Mouse (Mus musculus) lung, embryonic 16.5 days (tissue): ENCODE data around the gene Ybx1. TPM values are rescaled to one million over a fixed set of nuclear protein-coding genes. Genes with fewer than 3 reads are reported as not detected.
A peak's percentile ranks its signal among the peaks of the same experiment; 100 is the strongest.

ENCODE experiments used
- ATAC-seq: fragments of 200-750 bp; cut with Nextera tagmentation; 2 replicates; pipeline ENCODE4 v1.8.0; 2017; ENCODE audit warnings: low read depth, mild to moderate bottlenecking, moderate library complexity
- H3K27ac ChIP-seq: fragments of 300-500 bp; sonication (generic); 2 replicates; pipeline ENCODE4 v1.5.1; 2014; ENCODE audit warnings: mild to moderate bottlenecking, control low read depth, low read length
- H3K27me3 ChIP-seq: fragments of 300-500 bp; sonication (generic); 2 replicates; pipeline ENCODE4 v1.6.1; 2014; ENCODE audit warnings: low read depth, low read length, mixed read lengths; ENCODE audit not compliant: control insufficient read depth, insufficient read depth
- H3K36me3 ChIP-seq: fragments of 300-500 bp; sonication (generic); 2 replicates; pipeline ENCODE4 v1.6.1; 2014; ENCODE audit warnings: low read length; ENCODE audit not compliant: control insufficient read depth, insufficient read depth
- H3K4me1 ChIP-seq: fragments of 300-500 bp; sonication (generic); replicated peaks from 2 replicates; pipeline ENCODE4 v1.6.1; 2014; ENCODE audit warnings: low read length, mixed read lengths; ENCODE audit not compliant: control insufficient read depth, insufficient read depth
- H3K4me2 ChIP-seq: fragments of 300-500 bp; sonication (generic); 2 replicates; pipeline ENCODE4 v1.6.1; 2014; ENCODE audit warnings: low read depth, low read length, control low read depth
- H3K4me3 ChIP-seq: fragments of 300-500 bp; sonication (generic); 2 replicates; pipeline ENCODE4 v1.5.1; 2014; ENCODE audit warnings: mild to moderate bottlenecking, low read length, control low read depth
- H3K9ac ChIP-seq: fragments of 300-500 bp; sonication (generic); 2 replicates; pipeline ENCODE4 v1.6.1; 2014; ENCODE audit warnings: low read length, control low read depth
- H3K9me3 ChIP-seq: fragments of 300-500 bp; sonication (generic); 2 replicates; pipeline ENCODE4 v1.6.1; 2016; ENCODE audit warnings: low read length; ENCODE audit not compliant: control insufficient read depth
- WGBS: fragments of 180-500 bp; shearing (Covaris S2); extraction: QIAGEN DNeasy Blood & Tissue Kit; methylation state at CpG from one replicate; pipeline ENCODE4 v1.1.7; 2014; 5-methylcytosine and 5-hydroxymethylcytosine counted together
- polyA plus RNA-seq: library from polyadenylated mRNA; unstranded; fragments of >200 nt; fragmentation: Nextera tagmentation; extraction: Ambion mirVana; gene quantifications from 2 replicates; pipeline ENCODE4 v1.2.1, GENCODE M21; 2015

The Ybx1 gene
- polyA plus RNA-seq = 412 and 442 TPM in 2 replicates

GRCm38 (mm10) chr4:119294415-119295133, at the start of gene Ybx1:
Gene Ybx1 (minus strand): TSS chr4:119294604.
- Histone ChIP-seq H3K27ac (peak within 1 kb of the TSS; percentile 87), H3K27me3 (no peaks in the 10 kb centered on the region), H3K36me3 (peaks cover 5% of the 10 kb centered on the region), H3K4me2 (peak within 1 kb of the TSS; percentile 92), H3K4me3 (peak within 1 kb of the TSS; percentile 77), H3K9ac (peak within 1 kb of the TSS; percentile 90), H3K9me3 (no peaks in the 10 kb centered on the region), H3K4me1 (peaks cover 10% of the 10 kb centered on the region)
- ATAC-seq = peak; percentile 99
- WGBS = under 1% methylated on average over 55 of the region's 61 CpGs

- Histone ChIP-seq H3K36me3 (no peaks in the 10 kb centered on the region), H3K9ac (no peak overlapping the region), H3K27me3 (no peaks in the 10 kb centered on the region), H3K4me1 (no peaks in the 10 kb centered on the region), H3K4me2 (peak overlapping the region; percentile 40; the same call in 1 of the 2 replicates), H3K9me3 (no peaks in the 10 kb centered on the region), H3K27ac (no peak overlapping the region), H3K4me3 (no peak overlapping the region)
- peak; percentile 23; the same call in 1 of the 2 replicates for ATAC-seq
- 2% methylated on average over 10 of the region's 10 CpGs for WGBS
Measured at GRCm38 (mm10) chr4:119338861-119339361, 44.5 kb upstream of the Ybx1 start.

DNA sequence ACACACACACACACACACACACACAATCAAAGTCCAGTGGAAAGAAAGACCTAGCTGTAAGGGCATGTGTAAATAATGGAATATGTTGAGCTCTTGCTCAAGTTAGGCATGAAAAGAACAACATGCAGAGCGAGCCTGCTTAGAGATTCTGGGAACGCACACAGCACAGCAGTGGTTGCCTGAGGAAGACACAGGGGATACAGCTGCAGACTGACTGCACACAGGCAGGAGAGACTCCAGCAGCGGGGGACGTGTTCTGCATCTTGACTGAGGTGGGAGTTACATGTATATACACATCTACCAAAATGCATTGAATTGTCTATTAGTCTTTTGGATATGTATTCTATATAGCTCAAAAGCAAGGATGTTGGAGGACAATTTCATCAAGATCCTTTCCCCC, 44.0 kb upstream of the Ybx1 start:
- Histone ChIP-seq H3K27ac (no peak overlapping the region), H3K36me3 (no peaks in the 10 kb centered on the region), H3K9me3 (no peaks in the 10 kb centered on the region), H3K27me3 (no peaks in the 10 kb centered on the region), H3K9ac (no peak overlapping the region), H3K4me2 (peak overlapping the region; percentile 40; the same call in 1 of the 2 replicates), H3K4me3 (no peak overlapping the region), H3K4me1 (no peaks in the 10 kb centered on the region)
- no peak for ATAC-seq
- WGBS = 56% methylated on average over 4 of the region's 4 CpGs

DNA sequence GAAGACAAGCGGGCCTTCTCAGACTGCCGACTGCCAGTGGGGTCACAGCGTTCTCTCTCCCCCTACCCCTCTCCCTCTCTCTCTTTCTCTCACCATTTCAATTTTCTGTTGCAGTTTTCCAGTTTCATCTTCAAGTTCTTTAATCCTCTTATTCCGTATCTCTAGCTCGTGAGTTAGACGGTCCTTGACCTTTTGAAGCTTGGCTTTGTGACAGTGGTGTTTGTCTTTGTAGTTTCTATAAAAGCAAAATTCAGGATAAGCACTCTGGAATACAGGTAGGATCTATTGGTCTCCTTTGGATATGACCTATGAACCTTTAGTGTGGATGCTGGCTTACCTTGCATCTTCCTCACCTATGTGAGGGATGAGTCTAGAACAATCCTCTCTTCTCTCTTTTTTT, 39.1 kb upstream of the Ybx1 start:
- ATAC-seq = no peak
- Histone ChIP-seq H3K4me3 (no peak overlapping the region), H3K27me3 (no peaks in the 10 kb centered on the region), H3K36me3 (no peaks in the 10 kb centered on the region), H3K9me3 (no peaks in the 10 kb centered on the region), H3K27ac (no peak overlapping the region), H3K9ac (no peak overlapping the region), H3K4me2 (no peak overlapping the region), H3K4me1 (no peaks in the 10 kb centered on the region)
- 80% methylated on average over 6 of the region's 6 CpGs for WGBS

- WGBS = 27% methylated on average over 10 of the region's 10 CpGs
- no peaks in the 10 kb centered on the region for H3K27me3 ChIP-seq
- H3K4me3 ChIP-seq = peak overlapping the region; percentile 76
- peak overlapping the region; percentile 71 for H3K9ac ChIP-seq
- H3K36me3 ChIP-seq = peaks cover 6% of the 10 kb centered on the region
- H3K27ac ChIP-seq = peak overlapping the region; percentile 84
- peak overlapping the region; percentile 94 for H3K4me2 ChIP-seq
- no peaks in the 10 kb centered on the region for H3K9me3 ChIP-seq
- peaks cover 14% of the 10 kb centered on the region for H3K4me1 ChIP-seq
- peak; percentile 45; the same call in 1 of the 2 replicates for ATAC-seq
Measured at GRCm38 (mm10) chr4:119320896-119321550, 26.6 kb upstream of the Ybx1 start.

- peak within 1 kb of the TSS; percentile 78 for H3K9ac ChIP-seq
- no peaks in the 10 kb centered on the region for H3K9me3 ChIP-seq
- H3K36me3 ChIP-seq = peaks cover 14% of the 10 kb centered on the region
- under 1% methylated on average over 44 of the region's 44 CpGs for WGBS
- peak; percentile 99 for ATAC-seq
- H3K4me1 ChIP-seq = peaks cover 14% of the 10 kb centered on the region
- H3K27me3 ChIP-seq = no peaks in the 10 kb centered on the region
- peak within 1 kb of the TSS; percentile 84 for H3K27ac ChIP-seq
- peak within 1 kb of the TSS; percentile 76 for H3K4me3 ChIP-seq
- peak within 1 kb of the TSS; percentile 94 for H3K4me2 ChIP-seq
Measured at GRCm38 (mm10) chr4:119320131-119320830, 25.9 kb upstream of the Ybx1 start, which contains the start of gene Ppih. Gene Ppih (minus strand): TSS chr4:119320546.

GRCm38 (mm10) chr4:119313756-119314155, 19.4 kb upstream of the Ybx1 start:
- Histone ChIP-seq H3K27ac (no peak overlapping the region), H3K4me3 (no peak overlapping the region), H3K36me3 (peaks cover 32% of the 10 kb centered on the region), H3K4me2 (no peak overlapping the region), H3K27me3 (no peaks in the 10 kb centered on the region), H3K4me1 (no peaks in the 10 kb centered on the region), H3K9me3 (no peaks in the 10 kb centered on the region), H3K9ac (no peak overlapping the region)
- no peak for ATAC-seq
- 93% methylated on average over 1 of the region's 1 CpGs for WGBS

DNA sequence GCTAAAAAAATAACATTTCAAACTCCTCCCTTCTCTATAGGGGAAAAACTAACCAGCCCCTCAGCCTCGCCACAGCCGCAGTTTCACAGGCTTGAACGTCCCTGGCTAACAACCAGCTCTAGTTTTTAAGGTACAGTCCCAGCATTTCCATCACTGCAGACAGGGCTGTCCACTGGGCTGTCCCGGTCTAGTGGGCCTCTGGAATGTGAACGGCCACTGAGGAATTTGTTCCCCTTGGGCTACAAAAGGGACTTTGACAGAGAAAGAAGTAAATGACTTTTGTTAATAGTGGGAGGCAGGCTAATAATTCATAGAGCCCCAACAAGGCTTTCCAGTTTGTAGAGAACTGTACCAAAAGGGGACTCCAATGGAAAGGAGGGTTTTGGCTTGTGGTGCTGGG, 11.0 kb upstream of the Ybx1 start:
- no peak overlapping the region for H3K4me2 ChIP-seq
- H3K4me1 ChIP-seq = no peaks in the 10 kb centered on the region
- no peaks in the 10 kb centered on the region for H3K9me3 ChIP-seq
- no peaks in the 10 kb centered on the region for H3K27me3 ChIP-seq
- no peak for ATAC-seq
- H3K4me3 ChIP-seq = no peak overlapping the region
- H3K36me3 ChIP-seq = peaks cover 10% of the 10 kb centered on the region
- WGBS = 71% methylated on average over 5 of the region's 5 CpGs
- H3K27ac ChIP-seq = no peak overlapping the region
- H3K9ac ChIP-seq = no peak overlapping the region

GRCm38 (mm10) chr4:119303291-119303690, 8.9 kb upstream of the Ybx1 start:
- Histone ChIP-seq H3K4me3 (no peak overlapping the region), H3K27me3 (no peaks in the 10 kb centered on the region), H3K9ac (no peak overlapping the region), H3K4me2 (no peak overlapping the region), H3K4me1 (no peaks in the 10 kb centered on the region), H3K27ac (no peak overlapping the region), H3K36me3 (peaks cover 9% of the 10 kb centered on the region), H3K9me3 (no peaks in the 10 kb centered on the region)
- WGBS = 82% methylated on average over 8 of the region's 8 CpGs
- ATAC-seq = no peak
